Comparison of ENCODE assay signal across 22 mouse cellular contexts in the genomic region with DNA sequence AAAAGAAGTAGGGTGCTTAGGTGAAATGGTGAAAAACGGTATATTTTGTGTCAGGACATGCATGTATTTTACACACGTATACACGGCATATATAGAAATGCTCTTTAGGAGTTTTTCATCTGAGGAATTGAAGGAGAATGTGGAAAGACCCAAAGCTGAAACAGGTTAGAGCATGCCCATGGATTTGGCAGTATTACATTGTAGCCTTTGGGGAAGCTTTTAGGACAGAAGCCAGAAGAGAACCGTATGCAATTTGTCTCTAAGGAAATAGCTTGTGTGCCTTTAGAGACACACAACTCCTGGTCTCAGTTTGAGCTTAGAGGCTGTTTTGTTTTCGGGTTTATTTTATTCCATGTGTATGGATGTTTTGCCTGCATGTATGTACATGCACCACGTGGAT.
"Had no signal": no experiment of that assay in that cellular context is flagged by ENCODE, and none has a peak within 500 bp of the region (broad histone marks: within the 10 kb centered on the region; RNA-seq: fewer than 3 reads in every experiment).

No protein-coding gene starts in this region.

- ATAC-seq: liver, postnatal 0 days; lung, postnatal 0 days; midbrain, embryonic 16.5 days had no signal

- H3K4me3 ChIP-seq: lung, embryonic 15.5 days; megakaryocyte, embryonic 14.5 days; myocyte; neural tube, embryonic 13.5 days; neural tube, embryonic 15.5 days had no signal

- H3K27me3 ChIP-seq: lung, embryonic 15.5 days; megakaryocyte, embryonic 14.5 days; neural tube, embryonic 13.5 days; neural tube, embryonic 15.5 days had no signal

- H3K27ac ChIP-seq: lung, embryonic 15.5 days; macrophage; neural tube, embryonic 13.5 days; neural tube, embryonic 15.5 days had no signal

- H3K9me3 ChIP-seq: lung, embryonic 15.5 days; megakaryocyte, embryonic 14.5 days; neural tube, embryonic 13.5 days; neural tube, embryonic 15.5 days had no signal

- H3K9ac ChIP-seq: liver, postnatal 0 days; lung, embryonic 15.5 days; neural tube, embryonic 13.5 days; neural tube, embryonic 15.5 days had no signal

- DNase-seq: liver, postnatal 0 days; lung, adult 2 months; lung, postnatal 14 days; lung, postnatal 36 days; midbrain, embryonic 14.5 days; retina, postnatal 1 day; right cerebral cortex, adult 18-20 months; right cerebral cortex, postnatal 25 days; right cerebral cortex, postnatal 4 days; spleen, adult 18-20 months; thymus, adult 18-20 months; thymus, postnatal 14 days; thymus, postnatal 36 days had no signal

- H3K4me2 ChIP-seq: lung, embryonic 15.5 days; midbrain, embryonic 11.5 days; neural tube, embryonic 13.5 days; neural tube, embryonic 15.5 days had no signal
